Mouse (Mus musculus) large intestine, adult 2 months (tissue): ENCODE data around the gene Acod1. TPM values are rescaled to one million over a fixed set of nuclear protein-coding genes. Genes with fewer than 3 reads are reported as not detected.

Source experiments
- DNase-seq: peaks from one replicate; pipeline ENCODE4 v3.0.0-alpha.2; 2012; ENCODE audit warnings: low read depth, low spot score
- WGBS: fragments of 180-500 bp; shearing (Covaris S2); methylation state at CpG from one replicate; pipeline ENCODE4 v1.1.7; 2018; 5-methylcytosine and 5-hydroxymethylcytosine counted together
- polyA plus RNA-seq: library from polyadenylated mRNA; depleted of rRNA; stranded (reverse); fragments of >200 nt; gene quantifications from 2 replicates; pipeline ENCODE4 v1.2.3, GENCODE M21; 2012; rRNA removed

Acod1 gene
- polyA plus RNA-seq, 1 experiment = 0.55 TPM

GRCm38 (mm10) chr14:103098587-103099235 lies 51.9 kb downstream of the Acod1 start:
- 1% methylated on average over 85 of the region's 86 CpGs for WGBS
- DNase-seq = no peak

DNA sequence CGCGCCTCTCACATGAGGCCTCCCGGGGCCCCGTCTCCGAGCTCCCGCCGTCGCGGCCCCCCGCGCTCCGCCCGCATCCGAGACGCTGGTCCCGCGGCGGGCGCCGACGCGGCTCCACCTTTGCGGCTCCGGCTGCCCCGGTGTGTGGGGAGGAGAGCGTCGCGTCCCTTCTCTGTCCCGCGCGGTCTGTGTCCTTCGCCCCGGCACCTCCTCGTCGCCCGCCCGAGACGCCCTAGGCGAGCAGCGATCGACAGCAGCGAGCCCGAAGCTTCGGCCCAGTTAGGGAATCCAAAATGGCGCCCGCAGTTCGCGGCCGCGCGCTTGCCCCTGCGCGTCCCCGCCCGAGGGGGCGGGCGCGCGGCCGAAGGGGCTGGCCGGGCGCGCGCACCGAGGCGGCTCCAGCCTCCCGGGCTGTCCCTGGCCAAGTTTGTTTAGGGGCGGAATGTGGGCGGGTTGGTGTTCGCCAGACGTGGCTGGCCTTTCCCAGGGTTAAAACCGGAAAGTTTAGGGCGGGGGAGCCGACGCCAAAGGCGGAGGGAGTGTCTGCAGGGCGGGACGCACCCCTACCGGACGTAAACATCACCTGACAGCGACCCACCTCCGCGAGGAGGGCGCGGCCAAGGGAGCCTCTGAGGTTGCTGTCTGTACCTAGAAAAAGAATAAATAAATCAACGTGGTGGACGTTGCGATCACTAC lies 52.6 kb downstream of the Acod1 start, which contains the start of gene Fbxl3:
Fbxl3 (minus strand) TSS at position 329 of the 696 bp plus-strand sequence.
- under 1% methylated on average over 88 of the region's 88 CpGs for WGBS
- peak; percentile 93 for DNase-seq

DNA sequence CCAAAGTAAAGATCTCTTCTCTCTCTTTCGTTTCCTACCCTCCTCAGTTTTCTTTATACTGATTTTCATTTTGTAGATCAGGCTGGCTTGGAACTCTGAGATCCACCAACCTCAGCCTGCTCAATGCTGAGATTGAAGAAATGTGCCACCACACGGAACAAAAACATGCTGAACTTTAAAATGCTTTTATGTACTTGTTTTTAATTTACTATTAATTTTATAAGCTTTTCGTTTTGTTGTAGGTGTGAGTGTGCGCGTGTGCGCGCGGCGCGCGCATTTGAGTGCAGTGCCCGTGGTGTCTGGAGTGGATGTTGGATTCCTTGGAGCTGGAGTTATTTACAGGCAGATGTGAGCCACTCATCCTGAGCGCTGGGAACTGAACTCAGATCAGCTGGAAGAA lies 53.5 kb downstream of the Acod1 start:
- DNase-seq = no peak
- WGBS = 79% methylated on average over 13 of the region's 13 CpGs

- no peak for DNase-seq
- 69% methylated on average over 3 of the region's 3 CpGs for WGBS
Observed at GRCm38 (mm10) chr14:103101171-103101570, 54.4 kb downstream of the Acod1 start.

- DNase-seq = no peak
- WGBS = 28% methylated on average over 6 of the region's 6 CpGs
Observed at GRCm38 (mm10) chr14:103102246-103102645, 55.5 kb downstream of the Acod1 start.

DNA sequence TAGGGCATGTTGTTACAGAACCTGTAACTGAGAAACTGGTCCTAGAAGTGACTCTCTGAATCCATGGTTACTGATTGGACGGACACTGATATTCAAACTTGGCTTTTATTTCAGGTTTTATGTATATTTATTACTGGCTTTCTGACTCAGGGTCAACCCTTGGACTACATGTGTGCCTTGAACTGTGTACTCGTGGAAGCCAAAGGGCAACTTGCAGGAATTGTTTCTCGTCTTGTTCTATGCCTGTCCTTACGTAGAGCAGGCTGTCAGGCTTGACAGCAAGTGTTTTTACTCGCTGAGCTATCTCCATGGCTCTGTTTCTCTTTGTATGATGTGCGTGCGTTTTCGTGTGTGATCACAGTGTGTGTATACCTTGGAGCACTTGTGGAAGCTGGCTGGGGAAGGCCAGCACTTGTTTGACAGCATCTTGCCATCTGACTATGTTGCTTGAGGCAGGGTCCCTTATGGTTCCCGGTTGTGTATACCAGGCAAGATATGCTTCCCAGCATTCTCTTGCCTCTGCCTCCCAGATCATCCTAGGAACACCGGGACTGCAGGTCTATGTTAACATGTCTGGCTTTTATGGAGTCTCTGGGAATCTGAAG lies 56.1 kb downstream of the Acod1 start:
- no peak for DNase-seq
- WGBS = 42% methylated on average over 10 of the region's 10 CpGs

Other genes starting within 250 kb of the Acod1 start
- 7.3 and 14.1 TPM in 2 replicates for gene Kctd12, start 64.3 kb upstream of the Acod1 start, polyA plus RNA-seq
- gene Cln5, start 23.2 kb downstream of the Acod1 start, polyA plus RNA-seq = 10.7 and 13.5 TPM in 2 replicates
- 60.4 and 87.1 TPM in 2 replicates for gene Fbxl3, start 52.6 kb downstream of the Acod1 start, polyA plus RNA-seq